Mouse (Mus musculus): ENCODE measurements around the gene Cacna1a.

Gene Cacna1a

GRCm38 (mm10) chr8:84533341-84533740 is 145.1 kb downstream of the Cacna1a start:
- DNase-seq (ENCODE audit: low spot score in 2 of 2): no peak

GRCm38 (mm10) chr8:84536917-84537316 is 148.7 kb downstream of the Cacna1a start:
- DNase-seq (ENCODE audit: low spot score in 2 of 2): no peak

DNA sequence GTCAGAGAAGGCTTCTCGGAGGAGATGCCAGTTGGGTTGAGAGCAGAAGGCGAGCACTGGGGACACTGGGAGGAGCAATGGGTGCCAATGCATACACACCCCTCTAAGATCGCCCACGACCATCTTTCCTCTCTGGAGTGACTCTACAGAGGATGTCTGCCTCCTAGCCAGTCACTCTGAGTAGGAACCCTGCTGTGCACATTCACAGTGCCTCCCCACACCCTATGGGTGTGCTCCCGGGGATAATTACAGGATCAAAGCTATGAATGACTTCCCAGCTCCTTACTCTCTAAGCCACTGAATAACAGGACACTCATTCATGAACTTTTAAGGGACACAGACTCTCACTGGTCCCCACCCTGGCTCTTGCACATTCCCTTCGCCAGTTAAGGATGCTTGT is 151.1 kb downstream of the Cacna1a start:
- DNase-seq (ENCODE audit: low spot score in 2 of 2): no peak

- no peak for DNase-seq (ENCODE audit: low spot score in 2 of 2)
Measured at GRCm38 (mm10) chr8:84542481-84542880, 154.2 kb downstream of the Cacna1a start.

DNA sequence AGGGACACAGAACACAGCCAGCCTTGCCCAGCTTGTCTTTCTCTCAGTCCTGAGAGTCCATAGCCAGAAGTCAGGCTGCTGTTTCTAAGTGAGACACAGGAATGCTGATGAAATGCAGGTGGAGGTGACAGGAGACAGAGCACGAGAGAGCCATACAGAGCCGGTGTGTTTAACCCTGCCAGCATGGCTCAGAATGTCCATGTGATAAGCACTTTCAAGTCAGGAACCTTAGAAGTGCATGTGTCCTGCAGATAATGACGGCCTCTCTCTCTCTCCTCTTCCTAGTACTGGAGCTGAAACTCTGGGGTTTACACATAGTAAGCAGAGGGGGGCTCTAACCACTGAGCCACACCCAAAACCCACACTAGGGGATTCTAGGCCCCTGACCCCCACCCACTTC is 157.3 kb downstream of the Cacna1a start:
- no peak for DNase-seq (ENCODE audit: low spot score in 2 of 2)

DNA sequence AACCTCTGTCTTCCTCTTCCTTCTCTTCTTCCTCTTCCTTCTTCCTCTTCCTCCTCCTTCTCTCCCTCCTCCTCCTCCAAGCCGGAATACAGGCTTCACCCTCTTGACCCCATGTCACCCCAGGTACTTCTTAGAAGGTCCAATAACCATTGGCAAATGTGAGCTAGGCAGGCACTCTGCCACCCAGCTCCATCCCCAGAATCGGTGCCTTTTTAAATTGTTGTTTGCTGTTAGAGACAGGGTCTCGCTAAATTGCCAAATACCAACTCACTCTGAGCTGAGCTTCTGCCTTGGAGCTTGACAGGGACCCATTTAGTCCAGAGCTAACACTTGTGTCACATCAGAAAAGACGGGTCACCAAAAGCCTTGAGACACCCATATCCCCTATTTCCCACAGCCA is 164.2 kb downstream of the Cacna1a start:
- no peak for DNase-seq (ENCODE audit: low spot score in 2 of 2)

GRCm38 (mm10) chr8:84553106-84553505 is 164.9 kb downstream of the Cacna1a start:
- no peak for DNase-seq (ENCODE audit: low spot score in 2 of 2)

GRCm38 (mm10) chr8:84553617-84554016 is 165.4 kb downstream of the Cacna1a start:
- DNase-seq (ENCODE audit: low spot score in 2 of 2): no peak

- DNase-seq (ENCODE audit: low spot score in 2 of 2): peak; percentile 86
Measured at GRCm38 (mm10) chr8:84554301-84555027, 166.2 kb downstream of the Cacna1a start.

DNA sequence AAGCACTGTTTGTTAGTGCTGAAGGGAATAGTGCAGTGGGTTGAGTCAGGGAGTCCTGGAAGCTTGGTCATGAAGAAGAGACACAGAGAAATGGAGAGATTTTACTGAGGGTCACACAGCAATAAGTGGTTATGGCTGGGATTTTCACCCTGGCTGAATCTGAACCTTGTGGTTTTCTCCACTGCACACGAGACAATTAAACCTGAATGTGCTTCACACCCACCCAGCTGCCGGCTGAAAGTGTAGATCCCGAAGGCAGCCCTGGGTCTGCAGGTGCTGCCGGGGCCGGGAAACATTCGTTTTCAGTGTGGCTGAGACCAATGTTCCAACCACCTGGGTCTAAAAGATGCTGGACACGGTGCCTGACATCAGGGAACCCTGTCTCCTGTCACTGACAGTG is 167.0 kb downstream of the Cacna1a start:
- no peak for DNase-seq (ENCODE audit: low spot score in 2 of 2)

GRCm38 (mm10) chr8:84557936-84558335 is 169.7 kb downstream of the Cacna1a start:
- no peak for DNase-seq (ENCODE audit: low spot score in 2 of 2)

- DNase-seq (ENCODE audit: low spot score in 2 of 2): no peak
Measured at GRCm38 (mm10) chr8:84559121-84559604, 170.9 kb downstream of the Cacna1a start.

DNA sequence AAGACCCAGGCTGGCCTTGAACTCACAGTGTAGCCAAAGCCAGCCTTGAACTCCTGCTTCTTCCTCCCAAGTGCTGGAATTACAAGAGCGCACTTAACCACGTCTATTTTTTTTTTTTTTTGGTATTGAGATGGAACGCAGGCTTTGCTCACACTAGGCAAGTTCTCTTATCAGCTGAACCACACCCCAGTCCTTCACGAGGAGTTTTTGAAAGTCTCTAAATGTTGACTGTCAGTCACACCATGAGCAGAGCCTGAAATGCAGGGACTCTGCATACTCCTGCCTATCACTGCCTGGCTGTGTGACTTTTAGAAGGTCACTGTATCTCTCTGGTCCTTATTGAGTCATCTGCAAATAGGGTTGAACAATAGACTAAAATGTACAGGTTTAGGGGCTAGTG is 173.5 kb downstream of the Cacna1a start:
- DNase-seq (ENCODE audit: low spot score in 2 of 2): no peak

DNA sequence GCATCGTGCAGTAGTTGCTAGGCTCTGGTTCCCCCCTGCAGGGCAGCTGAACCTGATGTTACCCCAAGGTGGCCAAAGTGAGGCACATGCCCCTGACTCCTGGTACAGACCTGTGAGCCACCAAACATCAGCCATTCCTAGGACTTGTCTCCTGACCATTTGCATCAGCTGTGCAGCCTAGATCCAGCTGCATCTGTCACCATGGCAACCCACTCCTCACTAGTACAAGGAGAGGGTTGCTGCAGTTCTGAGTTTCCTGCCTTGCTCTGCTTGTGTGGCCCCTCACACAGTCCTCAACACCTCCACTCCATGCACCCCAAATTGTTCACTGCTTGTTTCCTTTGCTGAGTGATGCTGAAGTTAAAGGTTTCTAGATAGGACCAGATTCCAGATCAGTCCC is 175.8 kb downstream of the Cacna1a start:
- DNase-seq (ENCODE audit: low spot score in 2 of 2): peak in 1 of 2 experiments; percentile 72

GRCm38 (mm10) chr8:84565577-84566360 is 177.5 kb downstream of the Cacna1a start:
- peak in 1 of 2 experiments; percentile 46 for DNase-seq (ENCODE audit: low spot score in 2 of 2)

DNA sequence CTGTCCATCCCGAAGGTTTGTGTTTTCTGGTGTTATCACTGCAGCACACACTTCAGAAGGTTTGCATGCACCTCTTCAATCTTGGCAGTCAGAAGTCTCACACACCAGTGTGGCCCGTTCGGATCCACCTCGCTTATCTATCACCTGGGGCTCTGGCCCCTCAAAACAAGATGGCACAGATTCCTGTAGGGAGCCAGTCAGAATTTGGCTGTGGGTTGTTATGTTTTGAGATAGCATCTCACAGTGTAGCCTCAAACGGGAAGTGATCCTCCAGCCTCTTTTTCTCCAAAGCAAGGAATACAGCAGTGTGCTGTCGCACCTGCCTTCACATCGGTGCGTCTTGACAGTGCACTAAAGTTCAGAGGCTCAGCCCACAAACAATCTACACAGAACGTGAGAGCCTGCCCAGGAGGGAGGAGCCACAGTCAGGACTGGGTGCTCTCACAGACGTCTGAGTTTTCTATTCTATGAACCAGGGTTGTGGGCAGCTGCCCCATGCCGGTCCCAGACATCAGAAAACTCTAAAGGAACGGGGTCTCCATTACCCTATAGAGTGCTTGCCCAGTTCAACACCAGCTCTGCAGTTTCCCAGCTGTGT is 178.7 kb downstream of the Cacna1a start:
- DNase-seq (ENCODE audit: low spot score in 2 of 2): no peak

DNA sequence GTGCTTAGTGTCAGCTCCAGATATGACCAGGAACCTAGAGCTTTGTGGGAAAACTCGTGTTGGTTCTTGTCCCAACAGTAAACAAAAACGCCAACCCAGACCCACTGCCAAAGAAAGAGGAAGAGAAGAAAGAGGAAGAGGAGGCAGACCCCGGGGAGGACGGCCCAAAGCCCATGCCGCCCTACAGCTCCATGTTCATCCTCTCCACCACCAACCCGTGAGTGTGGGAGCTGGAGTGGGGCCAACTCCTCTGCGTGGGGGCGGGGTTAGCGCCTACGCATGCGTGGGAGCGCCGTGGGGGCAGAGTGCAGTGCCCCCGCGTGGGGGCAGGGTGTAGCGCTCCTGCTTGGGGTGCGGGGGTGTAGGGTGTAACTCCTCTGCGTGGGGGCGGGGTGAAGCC is 179.3 kb downstream of the Cacna1a start:
- DNase-seq (ENCODE audit: low spot score in 2 of 2): peak in 1 of 2 experiments; percentile 61

- no peak for DNase-seq (ENCODE audit: low spot score in 2 of 2)
Measured at GRCm38 (mm10) chr8:84568737-84569136, 180.5 kb downstream of the Cacna1a start.

GRCm38 (mm10) chr8:84569921-84570673 is 181.9 kb downstream of the Cacna1a start:
- DNase-seq (ENCODE audit: low spot score in 2 of 2): no peak

DNA sequence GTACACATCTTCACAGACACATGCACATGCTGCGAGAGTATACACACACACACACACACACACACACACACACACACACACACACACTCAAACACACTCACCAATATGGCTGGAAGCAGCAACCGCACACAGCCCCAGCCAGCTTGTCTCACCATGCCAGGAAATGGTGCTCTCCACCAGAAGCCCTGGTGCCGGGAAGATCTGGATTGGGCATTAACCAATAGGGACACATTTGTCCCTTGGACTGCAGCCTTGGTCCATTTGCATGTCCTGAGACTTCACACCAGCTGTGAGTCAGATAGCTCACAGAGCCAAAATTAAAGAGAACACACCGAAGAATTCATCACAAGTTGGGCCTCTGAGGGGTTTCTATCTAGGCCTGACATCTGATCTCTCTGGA is 189.2 kb downstream of the Cacna1a start:
- DNase-seq (ENCODE audit: low spot score in 2 of 2): no peak

DNA sequence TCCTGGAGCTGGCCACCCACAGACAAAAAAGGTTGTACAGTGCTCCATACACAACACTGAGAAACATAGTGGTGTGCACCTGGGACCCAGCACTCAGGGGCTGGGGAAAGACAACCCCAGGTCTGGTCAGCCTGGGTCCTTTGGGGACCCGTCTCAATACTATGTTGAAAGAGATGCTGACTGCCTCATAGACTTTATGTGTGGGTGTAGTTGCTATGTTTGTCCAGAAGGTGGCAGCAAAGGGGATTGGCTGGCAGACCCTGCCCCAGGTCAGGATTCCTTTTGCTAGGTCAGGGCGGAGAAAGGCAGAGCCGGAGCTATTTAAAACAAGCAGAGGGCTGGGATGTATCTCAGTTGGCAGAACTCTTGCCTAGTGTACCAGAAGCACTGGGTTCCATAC is 191.4 kb downstream of the Cacna1a start:
- DNase-seq (ENCODE audit: low spot score in 2 of 2): peak in 1 of 2 experiments; percentile 54

- no peak for DNase-seq (ENCODE audit: low spot score in 2 of 2)
Measured at GRCm38 (mm10) chr8:84585311-84585710, 197.1 kb downstream of the Cacna1a start.

All from right cerebral cortex, postnatal 10 days (tissue).